Mouse (Mus musculus) brown adipose tissue, adult 24 weeks (tissue): ENCODE results near the gene Acacb. TPM values are rescaled to one million over a fixed set of nuclear protein-coding genes. Genes with fewer than 3 reads are reported as not detected.

Source experiments
- H3K27ac ChIP-seq: fragments of 200-500 bp; replicated peaks from 2 replicates; pipeline ENCODE4 v1.5.1; 2012; ENCODE audit warnings: low read depth, mild to moderate bottlenecking, low read length
- H3K4me1 ChIP-seq: fragments of 200-500 bp; 2 replicates; pipeline ENCODE4 v1.6.1; 2012; ENCODE audit warnings: low read length, mixed read lengths; ENCODE audit not compliant: control insufficient read depth, insufficient read depth, insufficient read length
- H3K4me3 ChIP-seq: fragments of 200-500 bp; 2 replicates; pipeline ENCODE4 v1.5.1; 2012; ENCODE audit warnings: low read depth, mild to moderate bottlenecking, low read length, moderate library complexity; ENCODE audit not compliant: insufficient read depth
- polyA plus RNA-seq: library from polyadenylated mRNA; stranded (reverse); fragments of >200 nt; gene quantifications from 2 replicates; pipeline ENCODE4 v1.2.4, GENCODE M21; 2012; ENCODE audit not compliant: missing spikeins, insufficient read depth, insufficient read length

The Acacb gene
- polyA plus RNA-seq, 1 experiment = 235 TPM

DNA sequence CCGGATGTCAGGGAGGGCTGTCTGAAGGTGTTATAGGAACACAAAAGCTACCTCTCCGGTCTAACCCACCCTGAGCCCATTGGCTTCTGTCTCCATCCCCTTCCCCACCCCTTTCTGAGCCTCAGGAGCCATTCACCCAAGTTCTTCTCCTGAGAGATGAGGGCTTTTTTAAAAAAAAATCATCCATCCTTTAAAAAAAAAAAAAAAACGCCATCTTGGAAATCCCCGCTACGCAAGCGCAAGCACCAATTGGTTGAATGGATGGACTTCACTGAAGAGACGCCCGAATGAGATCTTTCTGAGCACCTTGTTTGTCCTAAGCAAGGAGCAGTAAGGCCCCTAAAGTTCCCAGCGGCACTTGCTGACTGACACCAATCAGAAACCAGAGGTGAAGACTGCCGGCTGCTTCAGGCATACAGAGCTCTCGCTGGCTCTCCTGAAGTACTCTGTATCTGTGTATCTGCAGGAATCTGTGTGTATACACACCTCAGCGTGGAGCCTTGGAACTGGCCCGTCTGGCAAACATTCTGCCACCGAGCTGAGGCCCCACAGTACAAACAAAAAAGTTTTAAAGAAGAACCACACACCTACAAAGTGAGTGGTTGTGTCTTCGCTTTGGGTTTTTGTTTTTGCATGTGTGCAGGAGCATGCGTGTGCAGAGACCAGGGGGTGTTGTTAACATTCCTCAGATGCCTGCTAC is 140.7 kb downstream of the Acacb start:
- Histone ChIP-seq H3K4me3 (no peak overlapping the region), H3K27ac (no peak overlapping the region), H3K4me1 (no peaks in the 10 kb centered on the region)

DNA sequence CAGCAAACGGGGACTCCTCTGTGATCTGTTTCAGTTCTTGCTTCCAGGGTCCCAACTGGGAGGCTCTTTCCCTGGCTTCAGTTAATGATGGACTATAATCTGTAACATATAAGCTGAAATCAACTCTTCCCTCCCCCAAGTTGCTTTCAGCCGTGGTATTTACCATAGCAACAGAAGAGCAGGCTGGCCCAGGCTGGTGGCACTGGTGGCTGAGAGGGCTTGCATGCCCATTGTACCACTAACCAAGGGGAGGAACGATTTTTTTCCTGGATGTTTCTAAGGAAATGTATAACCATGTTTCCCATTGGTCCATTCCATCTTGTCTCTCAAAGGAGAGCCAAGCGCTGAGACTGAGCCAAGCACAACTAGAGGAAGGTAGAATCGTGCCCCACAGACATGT is 142.1 kb downstream of the Acacb start:
- H3K27ac ChIP-seq = no peak overlapping the region

DNA sequence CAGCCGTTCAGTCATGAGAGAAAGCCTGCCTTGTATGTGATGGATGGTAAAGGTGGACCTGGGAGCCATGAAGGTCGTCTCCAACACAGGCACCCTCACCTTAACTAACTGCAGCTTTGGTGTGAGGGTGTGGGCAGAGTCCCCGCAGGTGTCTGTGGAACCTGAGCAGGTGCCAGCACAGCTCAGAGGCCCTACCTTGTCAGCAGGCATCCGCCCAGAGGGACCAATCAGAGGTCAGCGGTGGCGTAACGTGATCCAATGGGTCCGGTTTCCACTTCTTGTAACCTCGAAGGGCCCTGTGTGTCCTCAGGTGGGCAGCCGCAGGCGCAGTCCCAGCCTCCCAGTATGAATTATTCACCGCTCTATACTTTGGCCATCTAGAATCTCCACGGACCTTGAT is 142.5 kb downstream of the Acacb start, which contains the start of gene Myo1h:
Gene Myo1h (plus strand): TSS at position 293 of the 400 bp plus-strand sequence.
- Histone ChIP-seq H3K27ac (no peak within 1 kb of the TSS), H3K4me3 (no peak within 1 kb of the TSS), H3K4me1 (no peaks in the 10 kb centered on the region)

More for the DNA sequence above, 142.1 kb downstream of the Acacb start:
- Histone ChIP-seq H3K4me1 (no peaks in the 10 kb centered on the region), H3K4me3 (no peak overlapping the region)

DNA sequence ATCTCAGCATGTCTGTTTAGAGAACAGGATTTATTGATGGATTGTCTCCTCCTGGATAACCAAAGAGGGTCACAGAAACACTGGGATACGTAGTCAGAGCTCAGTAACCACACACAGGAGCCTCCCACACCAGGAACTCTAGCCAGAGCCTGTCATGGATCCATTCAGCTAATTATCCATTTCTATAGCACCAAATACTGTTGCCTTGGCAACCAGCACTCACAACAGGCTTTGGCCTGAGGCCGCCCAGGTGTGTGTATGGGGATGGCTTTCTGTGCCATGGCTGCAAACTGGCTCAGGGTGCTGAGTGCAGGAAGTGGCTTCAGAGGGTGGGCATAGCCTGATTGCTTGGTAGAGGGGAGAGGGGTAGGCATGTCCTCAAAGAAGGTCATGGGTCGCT is 143.7 kb downstream of the Acacb start:
- H3K4me1 ChIP-seq = no peaks in the 10 kb centered on the region
- H3K4me3 ChIP-seq = no peak overlapping the region
- H3K27ac ChIP-seq = no peak overlapping the region

DNA sequence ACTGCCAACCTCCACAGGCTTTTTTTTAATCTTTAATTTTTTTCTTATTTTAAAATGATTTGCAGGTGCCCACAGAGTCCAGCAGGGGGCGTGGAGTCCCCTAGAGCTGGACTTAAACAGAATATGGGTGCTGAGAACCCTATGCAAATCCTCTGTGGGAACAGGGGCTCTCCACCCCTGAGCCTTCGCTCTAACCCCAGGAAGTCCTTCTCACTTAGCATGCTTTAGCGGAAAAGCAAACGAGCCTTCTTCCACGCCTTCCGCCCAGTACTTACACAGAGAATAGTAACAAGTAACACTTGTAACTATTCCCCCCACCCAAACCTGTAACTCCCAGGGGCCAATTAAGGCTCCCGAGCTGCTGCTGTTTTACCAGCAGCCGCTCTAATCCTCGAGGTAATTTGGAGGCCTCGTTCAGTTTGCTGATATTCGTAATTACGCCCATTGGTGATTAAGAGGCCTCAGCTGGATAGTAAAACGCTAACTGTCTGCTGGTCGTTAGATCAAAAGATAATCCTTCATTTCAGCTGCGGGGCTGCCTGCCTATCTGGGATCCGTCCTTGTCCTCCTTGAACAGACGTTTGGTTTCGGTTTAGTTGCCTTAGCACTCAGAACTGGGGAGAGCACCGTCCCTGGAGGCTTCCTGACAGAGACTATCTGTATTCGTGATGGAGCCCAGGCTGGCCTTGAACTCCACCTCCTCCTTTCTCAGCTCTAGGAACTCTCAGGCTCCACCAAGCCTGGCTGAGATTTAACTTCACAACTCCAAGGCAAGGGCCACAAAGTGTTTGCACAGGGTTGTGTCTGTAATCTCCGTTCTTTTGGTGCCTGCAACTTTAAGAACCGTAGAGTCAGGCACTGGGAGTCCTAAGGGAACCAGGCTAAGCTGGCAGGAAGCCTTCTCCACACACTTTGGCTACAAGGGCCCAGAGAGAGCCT is 150.6 kb downstream of the Acacb start:
- Histone ChIP-seq H3K4me3 (peak overlapping the region; percentile 17), H3K4me1 (no peaks in the 10 kb centered on the region), H3K27ac (no peak overlapping the region)

DNA sequence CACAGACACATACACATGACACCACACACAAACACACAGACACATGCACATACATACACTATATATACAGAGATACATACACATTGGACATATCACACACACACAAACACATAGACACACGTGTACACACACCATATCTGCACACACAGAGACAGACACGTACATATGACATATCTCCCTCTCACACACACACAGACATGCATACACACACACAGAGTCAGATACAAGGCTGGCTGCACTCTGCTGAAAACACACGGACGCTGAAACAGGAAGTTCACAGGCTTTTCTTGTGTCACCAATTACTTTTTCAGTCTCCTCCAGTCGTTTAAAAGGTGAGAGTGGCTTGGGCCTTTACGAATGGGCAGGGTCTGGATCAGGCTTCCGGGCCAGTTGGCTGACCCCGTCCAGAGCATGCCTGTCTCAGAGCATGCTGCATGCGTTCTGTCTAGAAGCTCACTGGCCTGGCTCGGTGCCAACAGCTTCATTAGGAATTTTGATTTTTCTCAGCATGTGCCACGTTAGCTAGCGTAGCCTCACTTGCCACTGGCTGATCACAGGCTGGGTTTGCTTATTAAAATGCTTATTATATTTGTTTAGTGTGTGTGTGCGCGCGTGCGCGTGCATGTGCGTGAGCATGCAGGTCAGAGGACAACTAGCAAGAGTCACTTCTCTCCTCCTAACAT is 152.0 kb downstream of the Acacb start:
- no peaks in the 10 kb centered on the region for H3K4me1 ChIP-seq
- H3K27ac ChIP-seq = no peak overlapping the region
- no peak overlapping the region for H3K4me3 ChIP-seq

DNA sequence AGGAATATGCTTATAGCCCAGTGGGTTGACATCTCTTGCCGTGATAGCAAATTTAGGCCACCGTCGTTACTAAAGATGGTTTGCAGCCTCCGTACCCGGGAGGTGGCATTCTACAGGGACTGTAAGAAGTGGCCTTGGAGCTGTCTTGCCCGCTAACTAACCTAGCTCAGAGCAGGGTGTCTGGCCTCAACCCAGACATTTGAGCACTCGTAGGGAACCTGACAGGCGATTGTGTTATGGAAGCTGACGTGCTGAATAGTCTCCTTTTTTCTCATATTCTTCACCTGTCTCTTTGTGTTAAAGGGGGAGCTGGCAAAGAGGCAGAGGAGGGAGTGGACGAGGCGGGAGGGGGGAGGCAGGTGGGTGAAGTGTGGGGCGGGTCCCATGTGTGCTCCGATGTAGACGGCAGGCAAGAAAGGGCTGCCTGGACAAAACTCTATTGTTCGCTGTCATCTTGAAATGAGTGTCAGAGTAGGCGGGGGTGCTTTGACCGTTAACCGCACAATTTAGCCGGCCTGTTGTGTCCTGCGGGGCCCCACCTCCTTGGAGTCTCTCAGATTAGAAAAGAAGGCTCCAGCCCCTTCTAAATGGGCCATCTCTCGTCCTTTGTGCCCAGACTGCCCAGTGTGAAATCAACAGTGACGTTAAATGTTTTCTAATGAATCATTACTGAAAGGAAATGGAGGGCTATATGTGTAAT is 153.0 kb downstream of the Acacb start:
- Histone ChIP-seq H3K4me1 (no peaks in the 10 kb centered on the region), H3K4me3 (no peak overlapping the region), H3K27ac (no peak overlapping the region)

DNA sequence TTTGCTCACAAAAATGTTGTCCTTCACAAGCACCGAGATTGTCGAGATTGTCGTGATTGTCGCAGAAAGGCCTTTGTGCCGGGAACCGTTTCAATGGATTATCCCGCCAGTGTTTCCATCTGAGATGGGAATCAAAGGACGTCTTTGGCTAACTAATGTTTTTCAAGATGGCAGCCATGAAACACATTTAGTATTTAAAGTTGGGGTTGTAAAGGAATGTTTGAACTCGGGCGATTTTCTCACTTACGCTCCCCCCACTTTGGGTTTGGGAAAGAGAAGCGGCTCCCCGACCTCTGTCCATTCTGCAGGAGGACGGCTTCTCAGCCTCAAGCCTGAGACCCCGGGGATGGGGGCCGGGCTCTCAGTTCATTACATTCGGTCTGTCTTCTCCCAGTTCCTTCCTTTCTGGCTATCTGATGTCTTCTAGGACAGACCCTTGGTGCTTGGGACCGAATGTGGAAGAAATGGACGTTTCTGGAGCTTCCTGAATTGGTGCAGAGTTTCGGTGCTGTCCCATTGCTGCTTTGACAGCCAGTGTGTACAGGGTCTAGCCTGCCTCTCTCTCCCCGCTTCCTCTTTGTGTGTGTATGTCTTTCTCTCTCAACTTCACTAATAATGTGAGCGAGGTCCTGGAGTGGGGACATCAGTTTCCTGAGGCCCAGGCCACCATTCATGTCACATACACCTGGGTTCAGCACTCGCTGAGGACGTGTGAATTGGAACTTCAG is 153.7 kb downstream of the Acacb start:
- Histone ChIP-seq H3K27ac (no peak overlapping the region), H3K4me1 (no peaks in the 10 kb centered on the region), H3K4me3 (no peak overlapping the region)

Other genes starting within 250 kb of the Acacb start
- gene Coro1c, start 237.8 kb upstream of the Acacb start, polyA plus RNA-seq = 12.6 and 19.9 TPM in 2 replicates
- gene Ssh1, start 152.6 kb upstream of the Acacb start, polyA plus RNA-seq = 6.2 and 11.7 TPM in 2 replicates
- gene Dao, start 142.8 kb upstream of the Acacb start, polyA plus RNA-seq = not detected in 2 replicates
- 5.3 and 6.4 TPM in 2 replicates for gene Usp30, start 81.1 kb upstream of the Acacb start, polyA plus RNA-seq
- not detected in 2 replicates for gene Svop, start 55.0 kb upstream of the Acacb start, polyA plus RNA-seq
- gene Alkbh2, start 18.3 kb upstream of the Acacb start, polyA plus RNA-seq = 4.3 and 5.6 TPM in 2 replicates
- gene Ung, start 16.1 kb upstream of the Acacb start, polyA plus RNA-seq = 4.4 and 5.2 TPM in 2 replicates
- not detected in 2 replicates for gene Foxn4, start 127.3 kb downstream of the Acacb start, polyA plus RNA-seq
- gene Myo1h, start 142.6 kb downstream of the Acacb start, polyA plus RNA-seq = not detected in 2 replicates
- gene Kctd10, start 234.0 kb downstream of the Acacb start, polyA plus RNA-seq = 21.5 and 25.5 TPM in 2 replicates
- gene Ube3b, start 234.1 kb downstream of the Acacb start, polyA plus RNA-seq = 47.6 and 51.4 TPM in 2 replicates